Mouse (Mus musculus): ENCODE measurements around the gene Cttnbp2nl.

GRCm38 (mm10) chr3:105046870-105047269 is 6.1 kb downstream of the Cttnbp2nl start:
- TF ChIP-seq POLR2A (IDR thresholded peaks at IDR 0.05; ENCODE audit: control insufficient read depth, extremely low read depth, insufficient read depth, low read length, poor library complexity), result no peak
- no peak for TF ChIP-seq CTCF (IDR thresholded peaks at IDR 0.05; ENCODE audit: borderline replicate concordance, control insufficient read depth, extremely low read depth, insufficient read depth, low read length, poor library complexity)
